Mouse (Mus musculus): Measurements from ENCODE around the gene Zdhhc1.

DNA sequence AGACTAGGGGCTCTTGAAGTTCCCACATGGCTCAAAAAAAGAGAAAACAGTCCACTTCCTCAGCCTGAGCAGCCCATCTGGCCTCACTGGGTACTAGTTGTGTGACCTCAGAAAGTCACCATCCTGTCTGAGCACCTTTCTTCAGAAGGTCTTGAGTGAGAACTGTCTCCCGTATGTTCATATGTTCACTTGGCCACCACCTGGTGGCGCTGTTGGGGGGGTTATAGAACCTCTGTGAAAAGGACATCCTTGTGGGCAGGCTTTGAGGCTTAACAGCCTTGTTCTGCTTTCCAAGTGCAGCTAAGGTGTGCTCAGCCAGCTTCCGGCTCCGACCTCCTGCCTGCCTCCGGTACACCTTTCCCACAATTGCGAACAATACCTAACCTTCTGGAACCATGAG lies 15.2 kb downstream of the Zdhhc1 start:
- peak; percentile 56 for TF ChIP-seq CTCF (IDR thresholded peaks at IDR 0.05; ENCODE audit: low read depth)
- no peak for TF ChIP-seq EP300 (IDR thresholded peaks at IDR 0.05; ENCODE audit: low read depth)
